Mouse (Mus musculus): ENCODE measurements around the gene Glis3.

Gene Glis3

DNA sequence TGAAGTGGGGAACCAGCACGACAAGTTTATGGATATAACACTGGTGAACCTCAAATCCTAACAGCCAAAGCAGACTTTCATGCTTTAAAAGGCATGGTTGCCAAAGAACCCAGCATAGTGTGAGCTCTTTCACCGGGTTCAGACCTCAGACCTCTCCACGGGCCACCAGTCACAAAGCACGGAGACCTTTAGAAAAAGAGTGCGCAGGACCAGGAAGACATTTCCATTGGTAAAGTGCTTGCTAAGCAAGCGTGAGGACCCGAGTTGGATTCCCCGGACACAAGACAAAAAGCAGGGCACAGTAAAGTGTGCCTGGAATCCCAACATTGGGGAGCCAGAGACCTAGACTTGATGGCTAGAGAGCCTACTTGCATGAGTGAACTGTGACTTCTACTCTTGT lies 62.7 kb downstream of the Glis3 start:
- in situ Hi-C loops (cut with MboI; ENCODE audit: low pct_unique_long_range_greater_than_20kb in 1 of 2, low sequenced_read_pairs in 2 of 2, unreplicated experiment in 1 of 2): no loop called here

DNA sequence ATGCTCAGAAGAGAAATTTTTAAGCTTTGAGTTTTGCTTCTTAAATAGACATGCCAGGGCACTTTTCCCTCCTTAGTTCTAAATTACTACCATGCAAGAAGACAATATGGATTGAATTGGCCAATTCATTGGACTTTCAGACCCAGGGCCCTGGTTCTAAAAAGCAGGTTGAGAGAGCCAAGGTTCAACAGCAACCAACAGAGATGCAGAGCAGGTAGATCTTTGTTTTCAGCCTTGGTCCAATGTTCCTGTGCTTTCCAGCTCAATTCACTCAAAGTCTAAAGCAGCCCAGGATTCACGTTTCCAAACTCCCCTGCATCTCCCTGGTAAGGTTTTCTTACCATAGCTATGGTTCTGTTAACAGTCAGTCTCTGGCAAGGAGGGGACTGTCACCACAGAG lies 63.4 kb downstream of the Glis3 start:
- in situ Hi-C loops (cut with MboI; ENCODE audit: low pct_unique_long_range_greater_than_20kb in 1 of 2, low sequenced_read_pairs in 2 of 2, unreplicated experiment in 1 of 2): no loop called here

DNA sequence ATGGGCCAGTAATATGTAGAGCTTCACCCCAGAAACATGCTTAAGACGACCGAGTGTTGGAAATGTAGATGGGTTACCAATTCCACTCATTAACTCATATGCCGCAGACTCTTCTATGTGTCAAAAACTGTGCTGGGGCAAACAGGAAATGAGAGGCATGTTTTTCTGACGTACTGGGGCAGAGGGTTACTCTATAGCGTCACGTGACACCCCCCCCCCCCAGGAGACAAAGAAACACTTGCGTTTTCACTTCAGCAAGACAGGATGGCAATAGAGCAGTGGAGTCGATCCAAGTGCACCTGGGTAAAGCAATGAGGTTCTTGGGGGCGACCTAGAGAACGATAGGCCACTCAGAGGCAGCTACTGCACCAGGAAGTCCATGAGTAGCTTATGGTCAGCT lies 67.6 kb downstream of the Glis3 start:
- in situ Hi-C loops (cut with MboI; ENCODE audit: low pct_unique_long_range_greater_than_20kb in 1 of 2, low sequenced_read_pairs in 2 of 2, unreplicated experiment in 1 of 2): no loop called here

DNA sequence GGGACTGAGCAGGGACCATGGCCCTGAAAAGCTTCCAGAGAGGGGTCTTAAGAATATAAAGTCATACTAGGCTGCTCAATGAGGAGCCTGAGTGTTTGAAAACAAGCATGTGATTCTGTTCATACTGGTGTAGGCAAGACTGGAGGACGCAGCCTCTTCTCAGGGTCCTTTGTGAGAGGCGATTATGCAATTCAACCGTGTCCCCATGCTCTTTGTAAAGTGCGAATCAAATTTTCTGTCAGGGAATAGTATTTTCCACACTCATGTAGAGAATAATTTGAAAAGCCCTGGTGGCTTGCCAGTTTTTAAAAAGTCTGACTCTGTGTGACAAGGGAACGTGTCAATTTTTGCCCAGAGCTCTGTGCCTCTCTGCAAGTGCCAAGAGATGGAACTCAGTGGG lies 71.1 kb downstream of the Glis3 start:
- in situ Hi-C loops (cut with MboI; ENCODE audit: low pct_unique_long_range_greater_than_20kb in 1 of 2, low sequenced_read_pairs in 2 of 2, unreplicated experiment in 1 of 2): no loop called here

DNA sequence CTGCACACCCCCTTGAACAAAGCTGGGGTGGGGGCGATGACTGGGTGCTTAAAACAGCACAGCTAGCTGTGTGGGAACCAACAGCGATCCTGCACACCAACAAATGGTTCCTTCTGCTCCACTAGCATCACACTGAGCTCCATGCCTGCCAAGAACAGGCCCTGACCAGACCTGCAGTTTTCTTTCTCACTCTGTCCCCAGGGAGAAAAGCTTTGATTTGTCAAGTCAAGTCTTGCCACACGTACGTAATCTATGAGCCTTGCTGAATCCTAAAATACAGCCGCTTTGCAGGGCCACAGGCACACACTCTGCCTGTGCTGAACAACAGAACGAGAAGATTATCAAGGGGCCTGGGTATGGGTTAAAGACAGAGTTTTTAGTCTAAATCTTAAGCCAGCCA lies 71.6 kb downstream of the Glis3 start:
- in situ Hi-C loops (cut with MboI; ENCODE audit: low pct_unique_long_range_greater_than_20kb in 1 of 2, low sequenced_read_pairs in 2 of 2, unreplicated experiment in 1 of 2): no loop called here

DNA sequence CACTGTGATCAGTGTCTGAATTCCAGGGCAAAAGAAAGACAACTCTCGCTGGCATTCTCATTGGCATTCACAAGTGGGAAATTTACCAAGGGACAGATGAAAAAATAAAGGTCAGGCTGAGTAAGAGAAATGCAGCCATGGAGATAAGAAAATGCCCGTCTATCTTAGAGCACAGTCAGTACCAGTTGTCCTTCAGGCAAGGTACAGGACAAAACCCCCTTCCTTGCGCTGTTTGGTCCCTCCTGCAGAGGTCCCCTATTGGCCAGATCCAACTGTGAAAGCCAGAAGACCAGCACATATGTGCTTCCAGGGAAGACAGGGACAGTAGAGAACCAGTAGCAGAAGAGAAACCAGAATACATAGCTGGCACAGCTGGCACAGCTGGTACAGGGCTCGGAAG lies 79.0 kb downstream of the Glis3 start:
- in situ Hi-C loops (cut with MboI; ENCODE audit: low pct_unique_long_range_greater_than_20kb in 1 of 2, low sequenced_read_pairs in 2 of 2, unreplicated experiment in 1 of 2): no loop called here

DNA sequence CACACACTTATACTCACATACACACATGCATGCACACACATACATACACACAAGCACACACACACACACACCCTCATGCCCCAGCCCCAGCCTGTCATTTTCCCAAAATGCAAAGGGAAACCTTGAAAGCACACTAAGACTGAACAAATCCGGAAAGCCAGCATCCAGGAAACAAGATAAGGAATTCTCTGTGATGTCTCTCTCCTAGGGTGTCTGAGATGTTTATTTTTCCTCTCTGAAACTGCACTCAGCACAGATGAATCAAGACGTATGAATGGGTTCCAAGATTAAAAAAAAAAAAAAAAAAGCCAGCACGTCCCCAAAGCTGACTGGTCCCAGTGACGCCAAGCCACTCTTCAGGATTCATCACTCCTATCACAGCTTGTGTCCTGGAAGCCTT lies 85.7 kb downstream of the Glis3 start:
- in situ Hi-C loops (cut with MboI; ENCODE audit: low pct_unique_long_range_greater_than_20kb in 1 of 2, low sequenced_read_pairs in 2 of 2, unreplicated experiment in 1 of 2): no loop called here

DNA sequence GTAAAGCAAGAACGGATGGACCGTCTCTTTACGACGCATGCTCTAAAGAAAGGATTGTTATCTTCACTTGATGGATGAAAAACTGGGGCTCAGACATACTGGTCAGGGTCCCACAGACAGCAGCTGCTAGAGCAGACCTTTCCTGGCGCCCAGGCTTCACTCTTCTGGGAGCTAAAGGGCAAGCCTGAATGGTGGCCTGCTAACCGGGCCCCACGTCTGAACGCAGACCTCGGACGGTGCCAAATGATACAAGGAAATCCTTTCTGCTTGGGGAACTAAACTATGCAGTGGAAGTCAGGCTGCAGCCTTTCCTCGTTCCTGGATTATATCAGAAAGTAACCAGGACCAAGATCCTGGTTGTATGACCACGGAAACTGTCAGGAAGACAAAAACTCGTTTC lies 86.9 kb downstream of the Glis3 start:
- in situ Hi-C loops (cut with MboI; ENCODE audit: low pct_unique_long_range_greater_than_20kb in 1 of 2, low sequenced_read_pairs in 2 of 2, unreplicated experiment in 1 of 2): no loop called here

DNA sequence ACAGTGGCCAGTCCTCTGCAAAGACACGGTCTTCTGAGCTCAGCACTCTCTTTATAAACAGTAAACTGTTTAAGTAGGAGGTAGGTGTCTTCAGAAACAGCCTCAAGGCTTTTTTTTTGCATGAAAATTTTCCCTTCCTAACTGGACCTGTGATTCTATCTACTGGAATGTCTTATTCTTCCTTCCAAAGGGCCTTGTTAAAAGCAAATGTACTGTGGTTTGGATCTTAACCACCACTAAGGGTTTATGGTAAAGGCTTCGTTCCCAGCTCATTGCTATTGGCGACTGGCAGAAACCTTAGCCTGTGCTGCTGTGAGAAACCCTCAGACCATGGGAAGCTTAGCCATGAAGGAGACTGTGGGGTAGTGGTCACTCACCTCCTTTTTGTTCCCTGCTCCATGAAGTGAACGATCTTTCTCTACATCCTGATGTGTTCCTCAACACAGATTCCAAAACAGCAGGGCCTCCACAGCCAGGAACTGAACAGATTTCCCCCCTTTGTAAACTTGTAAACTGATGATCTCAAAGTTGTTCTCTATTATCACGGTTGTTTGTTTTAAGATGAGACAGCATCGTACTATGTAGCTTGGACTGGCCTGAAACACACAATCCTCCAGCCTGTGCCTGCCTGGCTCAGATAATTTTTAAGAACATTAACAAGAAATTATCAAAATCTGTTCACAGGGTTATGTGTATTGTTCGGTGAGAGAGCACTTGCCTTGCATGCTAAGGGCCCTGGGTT lies 88.0 kb downstream of the Glis3 start:
- in situ Hi-C loops (cut with MboI; ENCODE audit: low pct_unique_long_range_greater_than_20kb in 1 of 2, low sequenced_read_pairs in 2 of 2, unreplicated experiment in 1 of 2): no loop called here

DNA sequence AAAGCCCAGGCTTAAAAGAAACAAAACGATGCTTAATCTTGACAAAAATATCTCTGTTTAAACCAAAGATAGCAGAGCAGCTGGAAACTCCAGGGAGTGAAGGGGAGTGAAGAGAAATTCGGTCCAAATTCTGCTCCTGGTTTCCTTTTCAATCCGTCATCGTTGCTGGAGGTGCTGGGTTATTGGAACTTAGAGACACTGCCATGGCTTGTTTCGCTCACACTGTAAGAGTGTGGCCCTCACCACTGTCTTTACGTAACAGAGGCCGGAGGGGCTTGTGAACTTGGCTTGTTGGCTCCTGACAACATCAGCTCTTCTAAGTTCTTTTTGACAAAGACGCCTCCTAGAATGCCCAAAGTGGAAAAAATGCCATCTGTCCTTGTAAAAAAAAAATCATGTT lies 99.4 kb downstream of the Glis3 start:
- in situ Hi-C loops (cut with MboI; ENCODE audit: low pct_unique_long_range_greater_than_20kb in 1 of 2, low sequenced_read_pairs in 2 of 2, unreplicated experiment in 1 of 2): no loop called here

DNA sequence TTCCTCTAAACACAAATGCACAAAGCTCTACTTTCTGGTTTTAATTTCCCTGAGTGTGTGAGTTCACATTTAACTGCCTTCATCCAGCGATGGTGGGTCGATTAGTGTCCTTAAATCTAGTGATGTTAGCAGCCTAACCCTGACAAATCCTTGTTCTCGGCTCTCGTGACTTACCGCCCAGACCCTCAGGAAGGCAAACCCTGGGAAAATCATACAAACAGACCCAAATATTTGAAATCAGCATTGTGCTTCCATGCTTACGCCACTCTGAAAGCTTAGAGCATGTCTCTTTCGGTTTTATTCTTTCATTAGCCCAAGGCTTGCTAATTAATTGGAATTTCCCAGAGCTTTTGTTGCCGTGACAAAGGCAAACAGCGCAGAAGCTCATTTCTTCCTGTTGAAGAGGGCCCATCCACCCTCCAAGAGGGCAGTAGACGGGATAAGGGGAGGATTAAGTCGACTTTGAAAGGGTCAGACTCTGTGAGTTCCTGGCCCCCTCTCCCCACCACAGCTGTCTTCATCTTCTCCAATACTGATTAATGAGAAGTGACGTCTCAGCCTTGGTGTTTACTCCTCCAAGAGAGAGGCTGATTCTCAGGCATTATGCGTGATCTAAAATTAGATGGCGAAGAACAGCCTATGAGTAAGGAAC lies 100.0 kb downstream of the Glis3 start:
- in situ Hi-C loops (cut with MboI; ENCODE audit: low pct_unique_long_range_greater_than_20kb in 1 of 2, low sequenced_read_pairs in 2 of 2, unreplicated experiment in 1 of 2): no loop called here

DNA sequence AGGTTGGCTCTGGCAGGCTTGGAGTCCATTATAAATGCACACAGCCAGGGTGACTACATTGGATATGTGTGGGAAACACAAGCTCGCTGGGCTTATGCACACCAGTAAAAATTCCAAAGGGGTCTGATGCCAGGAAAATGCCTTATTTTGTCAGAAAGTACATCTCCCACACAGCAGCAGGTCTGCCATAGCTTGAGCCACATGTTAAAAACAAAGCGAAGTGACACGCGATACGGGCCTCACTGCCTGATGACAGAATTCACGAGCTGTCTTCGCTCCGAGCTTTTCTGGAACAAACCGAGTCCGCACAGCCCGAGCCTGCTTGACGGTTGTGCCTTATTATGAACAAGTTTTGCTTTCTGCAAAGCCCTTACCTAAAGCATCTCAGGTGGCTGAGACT lies 102.9 kb downstream of the Glis3 start:
- in situ Hi-C loops (cut with MboI; ENCODE audit: low pct_unique_long_range_greater_than_20kb in 1 of 2, low sequenced_read_pairs in 2 of 2, unreplicated experiment in 1 of 2): no loop called here

DNA sequence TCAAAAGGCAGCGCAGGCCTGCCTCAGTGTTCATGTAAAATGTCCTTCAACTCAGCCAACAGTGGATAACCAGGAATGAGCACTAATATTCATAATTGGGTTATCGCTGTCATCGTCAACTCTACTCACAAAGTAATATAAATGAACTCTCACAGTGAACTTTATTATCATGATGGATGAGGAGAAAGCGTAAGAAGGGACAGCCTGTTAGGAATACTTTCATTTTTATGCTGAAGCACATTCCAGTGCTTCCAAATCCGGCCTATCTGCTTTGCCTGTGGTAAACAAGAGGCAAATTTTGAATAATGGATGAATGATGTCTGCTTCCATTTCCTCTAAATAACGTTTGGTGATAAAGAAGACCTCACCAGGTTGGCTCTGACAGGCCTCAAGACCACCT lies 103.3 kb downstream of the Glis3 start:
- in situ Hi-C loops (cut with MboI; ENCODE audit: low pct_unique_long_range_greater_than_20kb in 1 of 2, low sequenced_read_pairs in 2 of 2, unreplicated experiment in 1 of 2): no loop called here

DNA sequence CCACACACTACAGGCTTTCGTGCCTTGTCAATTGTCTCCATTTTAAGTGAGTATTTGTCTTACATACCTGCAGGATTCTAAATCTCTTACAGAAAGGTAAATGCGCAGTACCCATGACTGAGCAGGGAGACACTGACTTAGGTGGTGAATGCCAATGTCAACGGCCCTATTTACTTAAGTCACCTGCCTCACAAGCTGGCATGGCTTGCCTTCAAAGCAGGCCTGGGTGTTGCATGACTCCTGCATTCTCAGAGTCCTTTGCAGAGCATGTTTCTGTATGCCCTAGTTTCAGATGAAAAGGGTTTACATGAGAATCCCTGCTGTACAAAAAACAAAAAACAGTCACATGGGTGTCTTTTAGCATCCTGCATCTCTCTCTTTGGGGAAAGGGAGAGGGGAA lies 106.2 kb downstream of the Glis3 start:
- in situ Hi-C loops (cut with MboI; ENCODE audit: low pct_unique_long_range_greater_than_20kb in 1 of 2, low sequenced_read_pairs in 2 of 2, unreplicated experiment in 1 of 2): loop anchor here in 1 of 2 experiments (25.0 kb wide), 1 partner anchor 439 kb away; no protein-coding TSS in a partner anchor

DNA sequence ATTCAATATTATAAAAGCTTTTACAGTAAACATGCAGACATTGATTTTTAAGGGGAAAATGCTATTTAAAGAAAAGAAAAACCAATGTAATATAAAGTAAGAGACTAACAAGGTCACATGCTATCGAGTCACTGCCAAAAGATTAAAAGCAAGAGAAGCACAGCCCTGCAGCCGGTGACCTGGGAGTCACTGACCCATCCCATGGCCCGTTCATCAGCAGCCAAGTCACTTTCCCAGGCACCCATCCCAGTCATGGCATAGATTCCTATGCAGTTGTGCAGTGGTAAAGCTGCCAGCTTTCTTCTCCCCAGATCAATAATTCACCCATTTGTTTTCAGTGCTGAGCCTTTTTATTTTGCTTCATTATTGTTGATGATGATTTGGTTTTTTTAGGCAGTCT lies 110.0 kb downstream of the Glis3 start:
- in situ Hi-C loops (cut with MboI; ENCODE audit: low pct_unique_long_range_greater_than_20kb in 1 of 2, low sequenced_read_pairs in 2 of 2, unreplicated experiment in 1 of 2): loop anchor here in 1 of 2 experiments (25.0 kb wide), 1 partner anchor 442 kb away; no protein-coding TSS in a partner anchor

DNA sequence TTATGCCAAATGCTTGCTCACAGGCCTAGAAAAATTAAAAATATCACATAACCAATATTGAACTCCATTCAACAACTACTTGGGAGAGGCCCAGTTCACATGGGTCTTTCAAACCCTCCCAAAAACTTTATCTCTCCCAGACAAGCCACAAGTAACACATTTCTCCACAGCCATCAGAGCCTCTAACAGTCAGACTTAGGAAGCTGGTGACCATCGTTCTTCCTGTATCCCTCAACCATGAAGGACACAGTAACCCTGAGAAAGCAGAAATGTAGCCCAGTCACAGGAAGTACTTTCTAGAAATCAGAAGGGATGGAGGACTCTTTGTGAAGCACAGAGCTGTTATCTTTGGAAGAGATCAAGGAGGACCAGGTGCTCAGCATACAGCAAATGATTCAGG lies 112.8 kb downstream of the Glis3 start:
- in situ Hi-C loops (cut with MboI; ENCODE audit: low pct_unique_long_range_greater_than_20kb in 1 of 2, low sequenced_read_pairs in 2 of 2, unreplicated experiment in 1 of 2): loop anchor here in 1 of 2 experiments (25.0 kb wide), 1 partner anchor 445 kb away; no protein-coding TSS in a partner anchor

DNA sequence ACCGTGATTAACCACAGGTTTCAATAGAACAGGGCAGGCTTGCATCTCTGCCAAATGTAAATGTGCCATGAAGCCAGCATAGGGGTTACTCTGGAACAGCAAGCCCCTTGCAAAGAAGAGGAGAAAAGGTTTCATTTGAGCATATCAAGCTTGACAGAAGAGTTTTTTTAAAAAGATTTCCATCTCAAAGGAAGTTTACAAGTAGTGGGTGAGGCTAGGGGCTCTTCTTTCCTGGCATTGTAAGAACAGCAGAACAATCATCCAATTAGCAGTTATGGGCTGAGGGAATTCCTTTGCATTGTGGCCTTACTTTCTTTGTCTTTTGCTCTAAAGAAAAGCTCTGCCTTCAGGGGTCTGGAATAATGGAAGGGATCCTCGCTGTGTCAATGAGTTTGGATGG lies 113.3 kb downstream of the Glis3 start:
- in situ Hi-C loops (cut with MboI; ENCODE audit: low pct_unique_long_range_greater_than_20kb in 1 of 2, low sequenced_read_pairs in 2 of 2, unreplicated experiment in 1 of 2): loop anchor here in 1 of 2 experiments (25.0 kb wide), 1 partner anchor 446 kb away; no protein-coding TSS in a partner anchor

DNA sequence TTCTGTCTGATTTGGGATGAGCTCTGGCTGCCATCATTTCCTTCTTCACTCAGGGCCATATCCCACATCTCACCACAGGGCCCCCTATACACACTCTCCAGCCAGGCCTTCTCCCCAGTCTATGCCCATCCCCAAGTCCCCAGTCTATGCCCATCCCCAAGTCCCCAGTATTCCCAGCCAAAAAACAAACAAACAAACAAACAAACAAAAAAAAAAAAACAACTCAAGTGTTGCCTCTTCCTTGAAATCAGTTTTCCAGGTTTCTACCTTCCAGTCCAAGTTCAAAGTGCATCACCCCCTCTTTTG lies 118.2 kb downstream of the Glis3 start:
- in situ Hi-C loops (cut with MboI; ENCODE audit: low pct_unique_long_range_greater_than_20kb in 1 of 2, low sequenced_read_pairs in 2 of 2, unreplicated experiment in 1 of 2): loop anchor here in 1 of 2 experiments (25.0 kb wide), 1 partner anchor 451 kb away; no protein-coding TSS in a partner anchor

DNA sequence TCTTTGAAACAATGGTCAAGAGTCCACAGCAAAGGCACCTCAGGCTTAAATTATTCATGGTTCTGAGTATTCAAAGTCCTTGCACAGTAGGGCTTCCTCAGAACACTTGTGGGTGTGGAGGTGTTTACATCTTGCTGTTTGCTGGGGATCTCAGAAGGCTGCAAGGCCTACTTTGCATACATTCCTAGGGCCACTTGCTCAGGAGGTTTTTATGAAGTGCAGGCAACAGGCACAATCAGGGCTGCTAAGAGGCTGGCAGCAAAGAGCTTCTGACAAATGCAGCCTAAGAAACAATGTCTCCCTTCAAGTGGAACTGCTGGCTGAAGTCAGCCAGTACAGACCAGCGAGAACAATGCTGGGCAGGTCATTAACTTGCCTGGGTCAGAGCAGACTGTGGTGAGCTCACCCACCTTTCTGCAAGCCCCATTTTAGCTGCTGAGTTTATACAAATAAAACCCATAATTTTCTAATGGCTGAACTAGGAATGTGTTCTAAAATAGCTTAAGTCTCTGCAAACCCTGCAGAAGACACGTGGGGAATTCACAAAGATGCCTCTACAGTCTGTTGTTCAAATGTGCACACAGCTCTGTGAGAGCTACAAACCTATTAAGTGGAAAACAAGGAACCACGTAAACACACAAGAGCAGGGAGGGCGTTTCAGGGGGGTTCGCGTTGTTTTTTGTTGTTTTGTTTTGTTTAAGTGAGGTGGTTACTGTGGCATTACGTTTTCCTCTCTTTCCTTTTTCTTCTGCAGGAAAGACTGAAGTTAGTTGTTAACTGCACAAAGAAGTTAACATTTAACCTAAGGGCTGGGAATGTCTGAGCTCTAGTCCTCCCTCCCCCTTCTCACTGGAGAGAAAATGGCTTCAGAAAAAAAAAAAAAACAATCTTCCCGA lies 118.8 kb downstream of the Glis3 start:
- in situ Hi-C loops (cut with MboI; ENCODE audit: low pct_unique_long_range_greater_than_20kb in 1 of 2, low sequenced_read_pairs in 2 of 2, unreplicated experiment in 1 of 2): loop anchor here in 1 of 2 experiments (25.0 kb wide), 1 partner anchor 451 kb away; no protein-coding TSS in a partner anchor

Data from mouse embryonic stem cell (cell line).